Comparison of ENCODE assay signal across 14 mouse cellular contexts in the genomic region with DNA sequence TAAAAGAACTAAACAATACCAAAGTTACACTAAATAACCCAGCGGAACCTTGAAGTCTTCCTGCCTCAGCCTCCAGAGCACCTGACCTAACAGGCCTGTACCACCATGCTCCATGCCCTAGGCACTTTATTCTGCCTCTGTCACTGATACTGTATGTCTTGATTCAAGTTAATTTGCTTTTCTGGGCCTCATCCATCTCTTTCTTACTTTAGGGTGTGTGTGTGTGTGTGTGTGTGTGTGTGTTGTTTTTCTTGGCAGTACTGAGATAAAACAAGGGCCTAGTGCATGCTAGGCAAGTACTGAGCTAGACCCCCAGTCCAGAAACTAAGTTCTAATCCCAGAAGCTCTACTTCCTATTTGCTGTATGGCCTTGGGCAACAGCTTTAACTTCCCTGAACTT. TPM values are rescaled to one million over a fixed set of nuclear protein-coding genes. Genes with fewer than 3 reads are reported as not detected.
A peak's percentile ranks its signal among the peaks of the same experiment; 100 is the strongest.
DNase-seq lines count a peak whose midpoint lies in the region; ATAC-seq lines count a peak whose summit lies in the region.
"Had no signal": no experiment of that assay in that cellular context is flagged by ENCODE, and none has a peak within 500 bp of the region (broad histone marks: within the 10 kb centered on the region; RNA-seq: fewer than 3 reads in every experiment).

No protein-coding gene starts in this region.

- H3K9ac ChIP-seq in hindbrain, embryonic 13.5 days = no peak overlapping the region
- no peak overlapping the region for H3K9ac ChIP-seq in hindbrain, embryonic 11.5 days (ENCODE audit: low read depth, low read length)
- peak overlapping the region; percentile 96 for H3K9ac ChIP-seq in liver, embryonic 13.5 days

- peaks cover under 1% of the 10 kb centered on the region for H3K9me3 ChIP-seq in erythroblast, embryonic 14.5 days (ENCODE audit: control insufficient read depth, low read length)
- no peaks in the 10 kb centered on the region for H3K9me3 ChIP-seq in hindbrain, embryonic 13.5 days
- no peaks in the 10 kb centered on the region for H3K9me3 ChIP-seq in hindbrain, embryonic 11.5 days (ENCODE audit: control insufficient read depth, low read length)
- H3K9me3 ChIP-seq in embryonic facial prominence, embryonic 10.5 days = no peaks in the 10 kb centered on the region
- no peaks in the 10 kb centered on the region for H3K9me3 ChIP-seq in liver, embryonic 13.5 days (replicated peaks)
- H3K9me3 ChIP-seq: hindbrain, embryonic 15.5 days; lung, embryonic 15.5 days had no signal

- peak overlapping the region; percentile 74 for H3K4me3 ChIP-seq in erythroblast, embryonic 14.5 days (replicated peaks)
- 0 out of 2 replicates have a peak overlapping the region, but pooled peaks have one; percentile 81 for H3K4me3 ChIP-seq in hindbrain, embryonic 13.5 days
- no peak overlapping the region for H3K4me3 ChIP-seq in hindbrain, embryonic 11.5 days (ENCODE audit: low read depth, low read length)
- H3K4me3 ChIP-seq in embryonic facial prominence, embryonic 10.5 days = peak overlapping the region; percentile 83
- H3K4me3 ChIP-seq in liver, embryonic 13.5 days (replicated peaks) = peak overlapping the region; percentile 93

- no peak overlapping the region for H3K4me2 ChIP-seq in hindbrain, embryonic 13.5 days
- H3K4me2 ChIP-seq in hindbrain, embryonic 11.5 days (replicated peaks; ENCODE audit: low read depth, low read length) = no peak overlapping the region
- peak overlapping the region; percentile 71 for H3K4me2 ChIP-seq in liver, embryonic 13.5 days

- no peak for DNase-seq in hindbrain, embryonic 11.5 days (ENCODE audit: low spot score)
- no peak for DNase-seq in embryonic facial prominence, embryonic 10.5 days (ENCODE audit: low spot score)
- no peak for DNase-seq in liver, embryonic 13.5 days
- no peak for DNase-seq in cerebellum, postnatal 14 days
- DNase-seq in cerebellum, adult 11-12 months = no peak
- DNase-seq: cerebellum, adult 2 months; thymus, postnatal 14 days had no signal

- H3K36me3 ChIP-seq in erythroblast, embryonic 14.5 days (ENCODE audit: control insufficient read depth) = peaks cover 54% of the 10 kb centered on the region
- peaks cover 3% of the 10 kb centered on the region; the same call in 1 of the 2 replicates for H3K36me3 ChIP-seq in hindbrain, embryonic 13.5 days
- H3K36me3 ChIP-seq in hindbrain, embryonic 11.5 days (ENCODE audit: control insufficient read depth, insufficient read depth, low read length) = no peaks in the 10 kb centered on the region
- H3K36me3 ChIP-seq in embryonic facial prominence, embryonic 10.5 days (replicated peaks) = peaks cover under 1% of the 10 kb centered on the region; the same call in 1 of the 2 replicates
- H3K36me3 ChIP-seq in liver, embryonic 13.5 days = peaks cover 20% of the 10 kb centered on the region
- H3K36me3 ChIP-seq: hindbrain, embryonic 15.5 days; lung, embryonic 15.5 days had no signal

- no peak for ATAC-seq in erythroblast, adult 5-6 weeks (replicated peaks; ENCODE audit: low FRiP score, poor library complexity, severe bottlenecking)
- no peak for ATAC-seq in hindbrain, embryonic 13.5 days (ENCODE audit: low FRiP score)
- ATAC-seq in hindbrain, embryonic 11.5 days (ENCODE audit: low FRiP score) = no peak
- ATAC-seq in liver, embryonic 13.5 days (ENCODE audit: low read depth) = no peak

- H3K27me3 ChIP-seq in erythroblast, embryonic 14.5 days (ENCODE audit: control insufficient read depth) = no peaks in the 10 kb centered on the region
- no peaks in the 10 kb centered on the region for H3K27me3 ChIP-seq in hindbrain, embryonic 13.5 days
- H3K27me3 ChIP-seq in hindbrain, embryonic 11.5 days (ENCODE audit: control insufficient read depth, insufficient read depth, low read length) = no peaks in the 10 kb centered on the region
- no peaks in the 10 kb centered on the region for H3K27me3 ChIP-seq in embryonic facial prominence, embryonic 10.5 days (replicated peaks; ENCODE audit: low read depth, poor library complexity, severe bottlenecking)
- H3K27me3 ChIP-seq in liver, embryonic 13.5 days = no peaks in the 10 kb centered on the region
- H3K27me3 ChIP-seq: CH12.LX; hindbrain, embryonic 15.5 days; lung, embryonic 15.5 days; Patski had no signal

- peaks cover 67% of the 10 kb centered on the region for H3K4me1 ChIP-seq in erythroblast, embryonic 14.5 days (ENCODE audit: control insufficient read depth)
- peaks cover 12% of the 10 kb centered on the region for H3K4me1 ChIP-seq in hindbrain, embryonic 13.5 days (replicated peaks)
- no peaks in the 10 kb centered on the region for H3K4me1 ChIP-seq in hindbrain, embryonic 11.5 days (replicated peaks; ENCODE audit: control insufficient read depth, insufficient read depth, low read length)
- H3K4me1 ChIP-seq in embryonic facial prominence, embryonic 10.5 days = peaks cover 6% of the 10 kb centered on the region
- peaks cover 59% of the 10 kb centered on the region for H3K4me1 ChIP-seq in liver, embryonic 13.5 days (replicated peaks)

- H3K27ac ChIP-seq in hindbrain, embryonic 13.5 days = no peak overlapping the region
- H3K27ac ChIP-seq in hindbrain, embryonic 11.5 days (ENCODE audit: low read depth, low read length) = no peak overlapping the region
- H3K27ac ChIP-seq in embryonic facial prominence, embryonic 10.5 days (replicated peaks) = no peak overlapping the region
- peak overlapping the region; percentile 97 for H3K27ac ChIP-seq in liver, embryonic 13.5 days
- H3K27ac ChIP-seq: hindbrain, embryonic 15.5 days; lung, embryonic 15.5 days had no signal

- WGBS in hindbrain, embryonic 13.5 days = 100% methylated on average over 1 of the region's 1 CpGs
- WGBS in hindbrain, embryonic 11.5 days = 100% methylated on average over 1 of the region's 1 CpGs
- 100% methylated on average over 1 of the region's 1 CpGs for WGBS in embryonic facial prominence, embryonic 10.5 days
- 89% methylated on average over 1 of the region's 1 CpGs for WGBS in liver, embryonic 13.5 days (ENCODE audit: insufficient replicate concordance)

RNA-seq across cellular contexts. Expression of gene March2, which starts 1.2 kb away (rescaled TPM):
- polyA plus RNA-seq in erythroblast, embryonic 14.5 days (2012) = 80.5 and 112 TPM in 2 replicates
- 910 and 992 TPM in 2 replicates for total RNA-seq in erythroblast, adult 5-6 weeks (2015; ENCODE audit: low replicate concordance)
- total RNA-seq in erythroblast, adult 5-6 weeks (2017; ENCODE audit: low replicate concordance) = 1,070 and 1,140 TPM in 2 replicates
- polyA plus RNA-seq in hindbrain, embryonic 13.5 days (2015; fragmentation: Nextera tagmentation; extraction: Ambion mirVana) = 68.4 and 69.1 TPM in 2 replicates
- 40.2 and 45.4 TPM in 2 replicates for polyA plus RNA-seq in hindbrain, embryonic 11.5 days (2014; fragmentation: Nextera tagmentation; extraction: Ambion mirVana)
- 28.0 and 28.5 TPM in 2 replicates for polyA plus RNA-seq in embryonic facial prominence, embryonic 10.5 days (2016; fragmentation: Nextera tagmentation; extraction: Ambion mirVana)
- polyA plus RNA-seq in liver, embryonic 13.5 days (2015; fragmentation: Nextera tagmentation; extraction: Ambion mirVana) = 214 and 231 TPM in 2 replicates

RNA-seq across cellular contexts. Expression of gene Hnrnpm, which starts 30.6 kb away (rescaled TPM):
- 33.0 and 43.0 TPM in 2 replicates for polyA plus RNA-seq in erythroblast, embryonic 14.5 days (2012)
- 1,242 and 1,297 TPM in 2 replicates for total RNA-seq in erythroblast, adult 5-6 weeks (2015; ENCODE audit: low replicate concordance)
- 1,014 and 1,409 TPM in 2 replicates for total RNA-seq in erythroblast, adult 5-6 weeks (2017; ENCODE audit: low replicate concordance)
- polyA plus RNA-seq in hindbrain, embryonic 13.5 days (2015; fragmentation: Nextera tagmentation; extraction: Ambion mirVana) = 241 and 245 TPM in 2 replicates
- polyA plus RNA-seq in hindbrain, embryonic 11.5 days (2014; fragmentation: Nextera tagmentation; extraction: Ambion mirVana) = 506 and 558 TPM in 2 replicates
- 567 and 569 TPM in 2 replicates for polyA plus RNA-seq in embryonic facial prominence, embryonic 10.5 days (2016; fragmentation: Nextera tagmentation; extraction: Ambion mirVana)
- polyA plus RNA-seq in liver, embryonic 13.5 days (2015; fragmentation: Nextera tagmentation; extraction: Ambion mirVana) = 160 and 237 TPM in 2 replicates

RNA-seq across cellular contexts. Expression of gene Rab11b, which starts 43.1 kb away (rescaled TPM):
- polyA plus RNA-seq in erythroblast, embryonic 14.5 days (2012) = 26.5 and 41.4 TPM in 2 replicates
- 43.9 and 50.9 TPM in 2 replicates for total RNA-seq in erythroblast, adult 5-6 weeks (2015; ENCODE audit: low replicate concordance)
- 28.1 and 36.7 TPM in 2 replicates for total RNA-seq in erythroblast, adult 5-6 weeks (2017; ENCODE audit: low replicate concordance)
- 494 and 549 TPM in 2 replicates for polyA plus RNA-seq in hindbrain, embryonic 13.5 days (2015; fragmentation: Nextera tagmentation; extraction: Ambion mirVana)
- polyA plus RNA-seq in hindbrain, embryonic 11.5 days (2014; fragmentation: Nextera tagmentation; extraction: Ambion mirVana) = 334 and 359 TPM in 2 replicates
- polyA plus RNA-seq in embryonic facial prominence, embryonic 10.5 days (2016; fragmentation: Nextera tagmentation; extraction: Ambion mirVana) = 342 and 347 TPM in 2 replicates
- polyA plus RNA-seq in liver, embryonic 13.5 days (2015; fragmentation: Nextera tagmentation; extraction: Ambion mirVana) = 117 and 123 TPM in 2 replicates
